Mouse (Mus musculus): ENCODE measurements at regions not wholly inside any gene's neighbourhood (a gene's known extent, or its start where the extent isn't known, plus 50 kb on each side); places are given as distances from the start of the nearest gene placed in this dataset.

DNA sequence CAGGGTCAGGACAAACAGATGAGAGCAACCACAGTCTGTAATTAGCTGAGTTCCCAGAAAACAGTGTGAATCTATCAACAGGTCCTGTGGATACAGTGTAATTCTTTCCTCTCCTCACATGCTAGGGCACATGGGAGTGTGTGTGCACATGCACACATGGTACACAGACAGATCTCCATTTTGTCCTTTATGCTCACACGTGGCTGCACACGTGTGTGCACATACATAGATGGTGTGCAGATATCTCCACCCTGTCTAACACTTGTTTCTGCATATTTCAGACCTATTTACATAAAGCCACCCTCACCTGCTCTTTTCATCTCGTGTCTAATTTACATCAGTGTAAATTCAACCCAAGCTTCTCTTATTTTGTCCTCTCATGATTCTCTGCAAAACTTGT is 245.0 kb upstream of the Cnr1 start:
- TF ChIP-seq CTCF (IDR thresholded peaks at IDR 0.05; ENCODE audit: low read depth) (no peak), EP300 (IDR thresholded peaks at IDR 0.05; ENCODE audit: low read depth) (no peak)
